Mouse (Mus musculus) MEL (cell line): Measurements from ENCODE around the gene Bmpr1a. TPM values are rescaled to one million over a fixed set of nuclear protein-coding genes. Genes with fewer than 3 reads are reported as not detected.
A peak's percentile ranks its signal among the peaks of the same experiment; 100 is the strongest.

ENCODE experiments used
- DNase-seq: peaks from one replicate; pipeline ENCODE4 v3.0.0; 2011; ENCODE audit warnings: low read depth, low spot score
- H3K27ac ChIP-seq: 2 replicates; pipeline ENCODE4 v1.5.1; 2012; ENCODE audit warnings: low read depth, mild to moderate bottlenecking, control low read depth, low read length, moderate library complexity; ENCODE audit not compliant: control insufficient read depth
- H3K27me3 ChIP-seq, 2 experiments: fragments of 150-350 bp in 1 of 2; sonication (generic) in 1 of 2; 2 replicates each; pipeline ENCODE4 v1.6.1; 2012; ENCODE audit warnings: low read length in 2 of 2, mild to moderate bottlenecking in 2 of 2, improper control_type of control experiment in 1 of 2, moderate library complexity in 1 of 2; ENCODE audit not compliant: insufficient read depth in 2 of 2, control insufficient read depth in 1 of 2
- H3K36me3 ChIP-seq, 2 experiments: 2 replicates each; pipeline ENCODE4 v1.6.1; 2012 to 2014; ENCODE audit warnings: low read length in 2 of 2, improper control_type of control experiment in 1 of 2, inconsistent platforms in 1 of 2, mild to moderate bottlenecking in 1 of 2; ENCODE audit not compliant: insufficient read depth in 2 of 2, control insufficient read depth in 1 of 2
- H3K4me1 ChIP-seq, 2 experiments: fragments of 150-350 bp in 1 of 2; sonication (generic) in 1 of 2; 2 replicates each; pipeline ENCODE4 v1.6.1; 2012; ENCODE audit warnings: low read length in 2 of 2, improper control_type of control experiment in 1 of 2, mild to moderate bottlenecking in 1 of 2; ENCODE audit not compliant: insufficient read depth in 2 of 2, control insufficient read depth in 1 of 2
- H3K4me3 ChIP-seq, 2 experiments: fragments of 150-350 bp in 1 of 2; sonication (generic) in 1 of 2; 2 replicates each; pipeline ENCODE4 v1.5.1; 2012; ENCODE audit warnings: low read depth in 2 of 2, low read length in 2 of 2, mild to moderate bottlenecking in 2 of 2, moderate library complexity in 2 of 2, control low read depth in 1 of 2, improper control_type of control experiment in 1 of 2; ENCODE audit not compliant: control insufficient read depth in 1 of 2, insufficient read depth in 1 of 2
- H3K79me2 ChIP-seq: 2 replicates; pipeline ENCODE4 v1.6.1; 2012; ENCODE audit warnings: mild to moderate bottlenecking, low read length, moderate library complexity; ENCODE audit not compliant: control insufficient read depth, poor library complexity, insufficient read depth
- H3K9ac ChIP-seq: 2 replicates; pipeline ENCODE4 v1.6.1; 2012; ENCODE audit warnings: low read depth, mild to moderate bottlenecking, control low read depth, low read length, moderate library complexity; ENCODE audit not compliant: control insufficient read depth, poor library complexity, severe bottlenecking
- H3K9me3 ChIP-seq: fragments of 150-350 bp; sonication (generic); replicated peaks from 2 replicates; pipeline ENCODE4 v1.6.1; 2012; ENCODE audit warnings: mild to moderate bottlenecking, low read length, improper control_type of control experiment, moderate library complexity; ENCODE audit not compliant: insufficient read depth
- BHLHE40 ChIP-seq: IDR thresholded peaks from 2 replicates; pipeline ENCODE4 v1.6.1; 2012; ENCODE audit warnings: low read depth, mild to moderate bottlenecking, inconsistent platforms, low read length, improper control_type of control experiment, borderline replicate concordance
- CHD1 ChIP-seq: IDR thresholded peaks from 2 replicates; pipeline ENCODE4 v1.6.1; 2012; ENCODE audit warnings: low read depth, mild to moderate bottlenecking, inconsistent platforms, low read length, improper control_type of control experiment
- CHD2 ChIP-seq: IDR thresholded peaks from 2 replicates; pipeline ENCODE4 v1.6.1; 2011; ENCODE audit warnings: low read length, improper control_type of control experiment
- CTCF ChIP-seq, 3 experiments: IDR thresholded peaks in 2 of 3; conservative IDR thresholded peaks in 1 of 3; 2 replicates each; pipeline ENCODE4 v1.5.1; 2011 to 2012; ENCODE audit warnings: low read length in 3 of 3, low read depth in 2 of 3, mild to moderate bottlenecking in 2 of 3, improper control_type of control experiment in 1 of 3, inconsistent platforms in 1 of 3, mixed read lengths in 1 of 3, moderate library complexity in 1 of 3; ENCODE audit not compliant: control insufficient read depth in 1 of 3, insufficient read depth in 1 of 3, poor library complexity in 1 of 3, severe bottlenecking in 1 of 3
- E2F4 ChIP-seq: IDR thresholded peaks from 2 replicates; pipeline ENCODE4 v1.6.1; 2011; ENCODE audit warnings: low read depth, low read length, improper control_type of control experiment, borderline replicate concordance
- ELF1 ChIP-seq: IDR thresholded peaks from 2 replicates; pipeline ENCODE4 v1.6.1; 2014; ENCODE audit warnings: low read depth, mild to moderate bottlenecking, inconsistent platforms, low read length, improper control_type of control experiment, moderate library complexity
- EP300 ChIP-seq, 2 experiments: IDR thresholded peaks; 2 replicates each; pipeline ENCODE4 v1.6.1; 2011; ENCODE audit warnings: improper control_type of control experiment in 2 of 2, low read length in 2 of 2, low read depth in 1 of 2, mild to moderate bottlenecking in 1 of 2
- ETS1 ChIP-seq: IDR thresholded peaks from 2 replicates; pipeline ENCODE4 v1.6.1; 2012; ENCODE audit warnings: low read depth, mild to moderate bottlenecking, inconsistent platforms, low read length, improper control_type of control experiment, moderate library complexity
- GABPA ChIP-seq: IDR thresholded peaks from 2 replicates; pipeline ENCODE4 v1.6.1; 2012; ENCODE audit warnings: low read depth, mild to moderate bottlenecking, inconsistent platforms, low read length, improper control_type of control experiment, moderate library complexity
- GATA1 ChIP-seq: IDR thresholded peaks from 2 replicates; pipeline ENCODE4 v1.6.1; 2011; ENCODE audit warnings: low read depth, low read length, improper control_type of control experiment
- JUND ChIP-seq: IDR thresholded peaks from 2 replicates; pipeline ENCODE4 v1.6.1; 2011; ENCODE audit warnings: low read depth, mild to moderate bottlenecking, improper control_type of control experiment, low read length
- KAT2A ChIP-seq: conservative IDR thresholded peaks from 2 replicates; pipeline ENCODE4 v1.6.1; 2012; ENCODE audit warnings: low read depth, low read length, improper control_type of control experiment, inconsistent platforms
- MAFK ChIP-seq: IDR thresholded peaks from 2 replicates; pipeline ENCODE4 v1.6.1; 2011; ENCODE audit warnings: low read depth, mild to moderate bottlenecking, low read length, improper control_type of control experiment, borderline replicate concordance
- MAZ ChIP-seq: IDR thresholded peaks from 2 replicates; pipeline ENCODE4 v1.6.1; 2012; ENCODE audit warnings: low read depth, mild to moderate bottlenecking, inconsistent platforms, low read length, improper control_type of control experiment
- MEF2A ChIP-seq: IDR thresholded peaks from 2 replicates; pipeline ENCODE4 v1.6.1; 2014; ENCODE audit warnings: low read depth, mild to moderate bottlenecking, inconsistent platforms, low read length, improper control_type of control experiment; ENCODE audit not compliant: poor library complexity, insufficient replicate concordance, severe bottlenecking; ENCODE audit errors: extremely low read depth
- MXI1 ChIP-seq: IDR thresholded peaks from 2 replicates; pipeline ENCODE4 v1.6.1; 2011; ENCODE audit warnings: mild to moderate bottlenecking, low read depth, low read length, improper control_type of control experiment
- MYB ChIP-seq: IDR thresholded peaks from 2 replicates; pipeline ENCODE4 v1.6.1; 2011; ENCODE audit warnings: mild to moderate bottlenecking, low read depth, low read length, improper control_type of control experiment
- MYC ChIP-seq: IDR thresholded peaks from 2 replicates; pipeline ENCODE4 v1.6.1; 2011; ENCODE audit warnings: low read depth, mild to moderate bottlenecking, low read length, improper control_type of control experiment, moderate library complexity
- NELFE ChIP-seq: IDR thresholded peaks from 2 replicates; pipeline ENCODE4 v1.6.1; 2011; ENCODE audit warnings: low read depth, low read length, improper control_type of control experiment
- NRF1 ChIP-seq: IDR thresholded peaks from 2 replicates; pipeline ENCODE4 v1.6.1; 2014; ENCODE audit warnings: low read depth, mild to moderate bottlenecking, inconsistent platforms, low read length, improper control_type of control experiment, moderate library complexity; ENCODE audit not compliant: poor library complexity, insufficient read depth, severe bottlenecking
- POLR2A ChIP-seq, 2 experiments: IDR thresholded peaks; 2 replicates each; pipeline ENCODE4 v1.6.1; 2011 to 2012; ENCODE audit warnings: low read length in 2 of 2, mild to moderate bottlenecking in 2 of 2, control low read depth in 1 of 2, improper control_type of control experiment in 1 of 2, low read depth in 1 of 2, moderate library complexity in 1 of 2; ENCODE audit not compliant: control insufficient read depth in 1 of 2, insufficient read depth in 1 of 2, poor library complexity in 1 of 2
- POLR2AphosphoS2 ChIP-seq: IDR thresholded peaks from 2 replicates; pipeline ENCODE4 v1.6.1; 2011; ENCODE audit warnings: low read length, improper control_type of control experiment
- POLR2AphosphoS5 ChIP-seq: IDR thresholded peaks from 2 replicates; pipeline ENCODE4 v1.6.1; 2012; ENCODE audit warnings: low read depth, borderline replicate concordance, mild to moderate bottlenecking, inconsistent platforms, low read length, moderate library complexity, mixed read lengths
- RAD21 ChIP-seq: IDR thresholded peaks from 2 replicates; pipeline ENCODE4 v1.6.1; 2011; ENCODE audit warnings: mild to moderate bottlenecking, low read depth, low read length, improper control_type of control experiment
- SIN3A ChIP-seq: IDR thresholded peaks from 2 replicates; pipeline ENCODE4 v1.6.1; 2012; ENCODE audit warnings: low read length, improper control_type of control experiment, inconsistent platforms
- SMC3 ChIP-seq: IDR thresholded peaks from 2 replicates; pipeline ENCODE4 v1.6.1; 2011; ENCODE audit warnings: low read depth, low read length, improper control_type of control experiment
- TAL1 ChIP-seq: IDR thresholded peaks from 2 replicates; pipeline ENCODE4 v1.6.1; 2012; ENCODE audit warnings: mild to moderate bottlenecking, inconsistent platforms, low read length, moderate library complexity, mixed read lengths
- TCF12 ChIP-seq: IDR thresholded peaks from 2 replicates; pipeline ENCODE4 v1.6.1; 2014; ENCODE audit warnings: low read depth, mild to moderate bottlenecking, inconsistent platforms, low read length, improper control_type of control experiment, moderate library complexity
- UBTF ChIP-seq: IDR thresholded peaks from 2 replicates; pipeline ENCODE4 v1.6.1; 2012; ENCODE audit warnings: low read depth, mild to moderate bottlenecking, inconsistent platforms, low read length, improper control_type of control experiment, moderate library complexity, borderline replicate concordance; ENCODE audit not compliant: insufficient read depth
- USF1 ChIP-seq: IDR thresholded peaks from 2 replicates; pipeline ENCODE4 v1.6.1; 2014; ENCODE audit warnings: low read depth, mild to moderate bottlenecking, inconsistent platforms, low read length, improper control_type of control experiment, moderate library complexity
- USF2 ChIP-seq, 2 experiments: IDR thresholded peaks; 2 replicates each; pipeline ENCODE4 v1.6.1; 2011 to 2012; ENCODE audit warnings: improper control_type of control experiment in 2 of 2, low read length in 2 of 2, borderline replicate concordance in 1 of 2, inconsistent platforms in 1 of 2, low read depth in 1 of 2, mild to moderate bottlenecking in 1 of 2; ENCODE audit not compliant: insufficient read depth in 1 of 2
- ZC3H11A ChIP-seq: IDR thresholded peaks from 2 replicates; pipeline ENCODE4 v1.6.1; 2012; ENCODE audit warnings: low read depth, mild to moderate bottlenecking, inconsistent platforms, low read length, improper control_type of control experiment
- ZKSCAN1 ChIP-seq: IDR thresholded peaks from 2 replicates; pipeline ENCODE4 v1.6.1; 2012; ENCODE audit warnings: low read depth, mild to moderate bottlenecking, inconsistent platforms, low read length, improper control_type of control experiment, moderate library complexity
- ZMIZ1 ChIP-seq: IDR thresholded peaks from 2 replicates; pipeline ENCODE4 v1.6.1; 2012; ENCODE audit warnings: low read depth, mild to moderate bottlenecking, inconsistent platforms, low read length, improper control_type of control experiment, moderate library complexity
- ZNF384 ChIP-seq: IDR thresholded peaks from 2 replicates; pipeline ENCODE4 v1.6.1; 2012; ENCODE audit warnings: low read depth, mild to moderate bottlenecking, inconsistent platforms, low read length, improper control_type of control experiment
- polyA plus RNA-seq, 2 experiments: library from polyadenylated mRNA; stranded (reverse) in 1 of 2; unstranded in 1 of 2; fragments of >175 nt in 1 of 2; fragments of >200 nt in 1 of 2; gene quantifications; 2 replicates each; pipeline versions ENCODE4 v1.2.1 to v1.2.4; 2012; ENCODE audit warnings: low replicate concordance in 2 of 2, low read depth in 1 of 2; ENCODE audit not compliant: insufficient read length in 2 of 2, insufficient read depth in 1 of 2, missing spikeins in 1 of 2
- total RNA-seq: library from RNA; depleted of rRNA; stranded (reverse); fragments of 300-350 nt; gene quantifications from 2 replicates; pipeline ENCODE4 v1.2.3, GENCODE M21; 2012

Bmpr1a gene
- total and polyA plus RNA-seq, 3 experiments = 3.1 TPM; not detected in 1

GRCm38 (mm10) chr14:34363490-34364253, 139.5 kb downstream of the Bmpr1a start:
- peaks cover 0 to 7% of the 10 kb centered on the region in 2 experiments; a peak in 2 of 4 replicates for H3K36me3 ChIP-seq
- peak overlapping the region; percentile 65 to 72 for H3K4me3 ChIP-seq
- no peaks in the 10 kb centered on the region for H3K27me3 ChIP-seq
- H3K9me3 ChIP-seq = no peaks in the 10 kb centered on the region
- H3K9ac ChIP-seq = peak overlapping the region; percentile 72
- peaks cover 5% of the 10 kb centered on the region in 2 experiments for H3K4me1 ChIP-seq
- DNase-seq = peak; percentile 85
- peak overlapping the region; percentile 79 for H3K27ac ChIP-seq
- no peaks in the 10 kb centered on the region; the same call in 1 of the 2 replicates for H3K79me2 ChIP-seq
- TF ChIP-seq SIN3A (0 out of 2 replicates have a peak, but pooled peaks have one; percentile 1), TAL1 (no peak), EP300 (IDR thresholded peaks at IDR 0.05; ENCODE audit: low read depth in 1 of 2, low read length in 2 of 2) (peak in 1 of 2 experiments; percentile 14; a peak in 2 of 4 replicates), ZKSCAN1 (no peak), ELF1 (no peak), NRF1 (no peak), USF2 (IDR thresholded peaks at IDR 0.05; ENCODE audit: borderline replicate concordance in 1 of 2, insufficient read depth in 1 of 2, low read depth in 1 of 2, low read length in 2 of 2) (no peak), POLR2A (IDR thresholded peaks at IDR 0.05; ENCODE audit: control insufficient read depth in 1 of 2, insufficient read depth in 1 of 2, low read depth in 1 of 2, low read length in 2 of 2, poor library complexity in 1 of 2) (peak; percentile 47 to 53; a peak in 3 of 4 replicates), GABPA (no peak), JUND (peak; percentile 14; the same call in 1 of the 2 replicates), BHLHE40 (peak; percentile 91), CTCF (IDR thresholded peaks at IDR 0.05 in 2 of 3, conservative IDR thresholded peaks at IDR 0.05 in 1 of 3; ENCODE audit: control insufficient read depth in 1 of 3, insufficient read depth in 1 of 3, low read depth in 2 of 3, low read length in 3 of 3, poor library complexity in 1 of 3, severe bottlenecking in 1 of 3) (peak in 2 of 3 experiments; percentile 55 to 65; a peak in 5 of 6 replicates), ZMIZ1 (no peak), USF1 (peak; percentile 41; the same call in 1 of the 2 replicates), GATA1 (no peak), TCF12 (no peak), MAFK (no peak), E2F4 (no peak), MEF2A (no peak), MXI1 (no peak; the same call in 1 of the 2 replicates), RAD21 (peak; percentile 54), MYB (no peak), ZNF384 (no peak), UBTF (no peak), NELFE (no peak), ETS1 (0 out of 2 replicates have a peak, but pooled peaks have one; percentile 9), CHD2 (no peak), MAZ (no peak), KAT2A (no peak), ZC3H11A (peak; percentile 34), POLR2AphosphoS2 (peak; percentile 40; the same call in 1 of the 2 replicates), POLR2AphosphoS5 (no peak), CHD1 (no peak), SMC3 (peak; percentile 47), MYC (peak; percentile 51; the same call in 1 of the 2 replicates)
